Mouse (Mus musculus) kidney, adult 9 months (tissue): ENCODE data around the gene Slc13a3.

ENCODE experiments used
- DNase-seq: peaks from one replicate; pipeline ENCODE4 v3.0.0; 2022

Gene Slc13a3

GRCm38 (mm10) chr2:165407700-165408301, 65.2 kb downstream of the Slc13a3 start:
- DNase-seq, result peak; percentile 67

- DNase-seq, result no peak
These were observed 67.7 kb downstream of the Slc13a3 start for GRCm38 (mm10) chr2:165405351-165405750.

GRCm38 (mm10) chr2:165404951-165405350, 68.1 kb downstream of the Slc13a3 start:
- DNase-seq, result no peak

GRCm38 (mm10) chr2:165398164-165398785, 74.8 kb downstream of the Slc13a3 start:
- DNase-seq, result no peak

GRCm38 (mm10) chr2:165397502-165398163, 75.4 kb downstream of the Slc13a3 start:
- no peak for DNase-seq

GRCm38 (mm10) chr2:165396831-165397501, 76.1 kb downstream of the Slc13a3 start:
- DNase-seq, result no peak

GRCm38 (mm10) chr2:165392156-165392555, 80.9 kb downstream of the Slc13a3 start:
- DNase-seq, result no peak

GRCm38 (mm10) chr2:165391561-165391960, 81.5 kb downstream of the Slc13a3 start:
- DNase-seq, result peak; percentile 65

GRCm38 (mm10) chr2:165389299-165389952, 83.6 kb downstream of the Slc13a3 start:
- DNase-seq, result no peak

- DNase-seq, result peak; percentile 94
These were observed 85.1 kb downstream of the Slc13a3 start, which contains the start of gene Zfp334 for GRCm38 (mm10) chr2:165387844-165388495. TSS of gene Zfp334 (minus strand) at chr2:165388259.

- DNase-seq, result no peak
These were observed 85.7 kb downstream of the Slc13a3 start for GRCm38 (mm10) chr2:165387370-165387769.

GRCm38 (mm10) chr2:165380050-165380449, 93.0 kb downstream of the Slc13a3 start:
- DNase-seq, result no peak

GRCm38 (mm10) chr2:165376001-165376400, 97.0 kb downstream of the Slc13a3 start:
- DNase-seq, result no peak

GRCm38 (mm10) chr2:165375478-165375877, 97.6 kb downstream of the Slc13a3 start:
- DNase-seq, result no peak

- DNase-seq, result no peak
These were observed 102.0 kb downstream of the Slc13a3 start for GRCm38 (mm10) chr2:165371066-165371465.

GRCm38 (mm10) chr2:165370348-165370747, 102.7 kb downstream of the Slc13a3 start:
- no peak for DNase-seq

GRCm38 (mm10) chr2:165368496-165368895, 104.5 kb downstream of the Slc13a3 start, which contains the start of gene Zfp663:
TSS of gene Zfp663 (minus strand) at chr2:165368729.
- DNase-seq, result no peak

GRCm38 (mm10) chr2:165367868-165368439, 105.1 kb downstream of the Slc13a3 start:
- no peak for DNase-seq

GRCm38 (mm10) chr2:165367047-165367520, 105.9 kb downstream of the Slc13a3 start:
- peak; percentile 79 for DNase-seq

GRCm38 (mm10) chr2:165364334-165365091, 108.5 kb downstream of the Slc13a3 start:
- peak; percentile 38 for DNase-seq

GRCm38 (mm10) chr2:165363282-165363681, 109.7 kb downstream of the Slc13a3 start:
- no peak for DNase-seq
